Mouse (Mus musculus): ENCODE measurements around the gene Drg1.
"Not testable (repeated sequence)": the region's sequence is repeated elsewhere in the genome, so short reads cannot be mapped to it uniquely, and the experiment has no call there.

The Drg1 gene

DNA sequence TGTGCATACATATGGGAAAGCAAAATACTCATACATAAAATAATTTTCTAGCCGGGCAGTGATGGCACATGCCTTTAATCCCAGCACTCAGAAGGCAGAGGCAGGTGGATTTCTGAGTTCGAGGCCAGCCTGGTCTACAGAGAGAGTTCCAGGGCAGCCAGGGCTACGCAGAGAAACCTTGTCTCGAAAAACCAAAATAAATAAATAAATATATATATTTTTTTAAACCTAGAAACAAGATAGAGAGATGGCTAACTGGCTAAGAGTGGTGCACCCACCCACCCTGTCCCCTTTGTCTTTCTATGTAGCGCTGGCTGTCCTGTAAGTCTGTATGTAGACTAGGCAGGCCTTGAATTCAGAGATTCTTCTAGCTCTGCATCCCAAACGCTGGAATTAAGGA is 93.7 kb downstream of the Drg1 start:
- DNase-seq (ENCODE audit: extremely low read depth, insufficient read length, low spot score) = not testable (repeated sequence)

DNA sequence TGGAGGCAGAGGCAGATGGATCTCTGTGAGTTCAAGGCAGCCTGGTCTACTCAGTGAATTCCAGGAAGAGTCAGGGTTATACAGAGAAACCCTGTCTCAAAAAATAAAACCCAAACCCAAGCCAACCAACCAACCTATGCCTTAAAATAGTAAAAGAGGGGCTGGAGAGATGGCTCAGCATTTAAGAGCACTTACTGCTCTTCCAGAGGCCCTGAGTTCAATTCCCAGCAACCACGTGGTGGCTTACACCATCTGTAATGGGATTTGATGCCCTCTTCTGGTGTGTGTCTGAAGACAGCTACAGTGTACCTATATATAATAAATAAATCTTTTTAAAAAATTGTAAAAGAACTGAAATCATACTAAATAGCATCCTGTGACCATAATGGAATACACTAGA is 94.3 kb downstream of the Drg1 start:
- not testable (repeated sequence) for DNase-seq (ENCODE audit: extremely low read depth, insufficient read length, low spot score)

DNA sequence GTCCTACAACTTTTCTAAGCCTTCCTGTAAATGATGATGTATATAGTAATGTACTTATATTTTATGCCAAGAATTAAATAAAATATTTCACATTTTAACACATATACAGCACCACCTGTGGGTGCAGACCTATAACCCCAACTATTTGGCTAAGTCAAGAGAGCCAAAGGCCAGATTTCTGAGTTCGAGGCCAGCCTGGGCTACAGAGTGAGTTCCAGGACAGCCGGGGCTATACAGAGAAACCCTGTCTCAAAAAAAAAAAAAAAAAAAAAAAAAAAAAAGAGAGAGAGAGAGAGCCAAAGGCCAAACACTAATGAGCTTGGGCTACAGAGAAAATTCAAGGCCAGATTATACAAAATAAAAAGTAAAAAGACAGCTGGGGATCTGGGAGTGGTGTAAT is 97.2 kb downstream of the Drg1 start:
- DNase-seq (ENCODE audit: extremely low read depth, insufficient read length, low spot score) = not testable (repeated sequence)

- DNase-seq (ENCODE audit: extremely low read depth, insufficient read length, low spot score) = not testable (repeated sequence)
These were observed 98.6 kb downstream of the Drg1 start for GRCm38 (mm10) chr11:3167571-3168001.

DNA sequence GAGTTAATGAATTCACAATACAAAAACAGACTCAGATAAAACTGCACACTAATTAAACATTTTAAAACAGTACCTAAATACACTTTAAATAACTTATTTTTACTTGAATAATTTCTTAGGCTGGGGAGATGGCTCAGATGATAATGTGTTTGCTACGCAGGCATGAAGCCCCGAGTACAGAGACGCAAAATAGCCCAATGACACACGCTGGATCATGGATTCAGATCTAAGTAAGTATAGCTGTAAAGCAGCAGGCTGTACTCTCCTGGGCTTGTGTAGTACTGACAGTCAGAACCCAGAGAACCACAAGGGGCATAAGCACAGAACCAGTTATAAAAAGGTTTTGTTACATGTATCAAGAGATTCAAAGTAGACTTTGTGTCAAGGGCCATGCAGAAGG is 99.1 kb downstream of the Drg1 start:
- DNase-seq (ENCODE audit: extremely low read depth, insufficient read length, low spot score) = not testable (repeated sequence)

GRCm38 (mm10) chr11:3166321-3166720 is 99.9 kb downstream of the Drg1 start:
- not testable (repeated sequence) for DNase-seq (ENCODE audit: extremely low read depth, insufficient read length, low spot score)

DNA sequence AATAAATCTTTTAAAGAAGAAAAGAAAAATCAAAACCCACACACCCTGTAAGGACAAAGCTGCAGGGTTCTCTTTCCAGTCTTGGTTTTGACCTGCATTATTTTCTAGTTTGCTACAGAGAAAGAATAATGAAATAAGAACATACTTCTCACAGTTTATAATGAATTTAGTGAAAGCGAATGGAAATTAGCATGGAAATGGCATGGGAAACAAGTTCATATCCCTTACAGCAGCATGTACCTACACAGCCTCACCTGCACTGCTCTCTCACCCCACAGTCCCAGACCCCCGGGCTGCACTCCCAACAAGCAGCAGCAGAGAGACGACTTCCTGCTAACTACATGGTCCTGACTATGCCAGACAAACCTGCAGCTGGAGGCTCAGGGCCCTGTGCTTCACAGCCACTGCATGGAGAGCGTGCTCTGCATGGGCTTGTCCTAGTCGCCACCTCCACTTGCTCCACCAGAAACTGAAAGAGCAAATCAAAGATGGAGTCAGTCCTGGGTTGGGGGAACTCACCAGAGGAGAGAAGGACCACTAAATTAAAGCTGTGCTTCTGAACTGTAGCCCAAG is 100.9 kb downstream of the Drg1 start:
- peak; percentile 68 for DNase-seq (ENCODE audit: extremely low read depth, insufficient read length, low spot score)

- not testable (repeated sequence) for DNase-seq (ENCODE audit: extremely low read depth, insufficient read length, low spot score)
These were observed 102.6 kb downstream of the Drg1 start for GRCm38 (mm10) chr11:3163661-3164060.

- not testable (repeated sequence) for DNase-seq (ENCODE audit: extremely low read depth, insufficient read length, low spot score)
These were observed 103.1 kb downstream of the Drg1 start for GRCm38 (mm10) chr11:3163122-3163521.

- DNase-seq (ENCODE audit: extremely low read depth, insufficient read length, low spot score) = not testable (repeated sequence)
These were observed 103.8 kb downstream of the Drg1 start for GRCm38 (mm10) chr11:3162236-3162897.

DNA sequence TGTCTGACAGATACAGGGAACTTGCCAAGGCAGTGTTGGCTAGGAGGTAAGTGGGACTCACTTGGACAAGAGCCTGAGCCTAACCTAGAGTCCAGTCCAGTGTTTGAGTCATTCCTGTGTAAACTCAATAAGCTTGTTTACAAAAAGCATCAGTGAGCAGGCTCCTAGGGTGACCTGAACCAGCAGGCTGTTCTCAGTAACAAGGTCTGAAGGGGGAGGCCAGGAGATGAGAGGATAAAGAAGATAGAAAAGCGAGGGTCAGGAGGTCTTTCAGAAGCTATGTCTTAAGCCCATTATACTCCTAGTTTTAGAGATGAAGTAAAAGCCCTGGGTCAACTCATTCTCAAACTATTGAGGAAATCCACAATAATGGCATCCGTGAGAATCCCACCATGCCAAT is 104.8 kb downstream of the Drg1 start:
- DNase-seq (ENCODE audit: extremely low read depth, insufficient read length, low spot score) = peak; percentile 33

- DNase-seq (ENCODE audit: extremely low read depth, insufficient read length, low spot score) = not testable (repeated sequence)
These were observed 107.4 kb downstream of the Drg1 start for GRCm38 (mm10) chr11:3158800-3159199.

DNA sequence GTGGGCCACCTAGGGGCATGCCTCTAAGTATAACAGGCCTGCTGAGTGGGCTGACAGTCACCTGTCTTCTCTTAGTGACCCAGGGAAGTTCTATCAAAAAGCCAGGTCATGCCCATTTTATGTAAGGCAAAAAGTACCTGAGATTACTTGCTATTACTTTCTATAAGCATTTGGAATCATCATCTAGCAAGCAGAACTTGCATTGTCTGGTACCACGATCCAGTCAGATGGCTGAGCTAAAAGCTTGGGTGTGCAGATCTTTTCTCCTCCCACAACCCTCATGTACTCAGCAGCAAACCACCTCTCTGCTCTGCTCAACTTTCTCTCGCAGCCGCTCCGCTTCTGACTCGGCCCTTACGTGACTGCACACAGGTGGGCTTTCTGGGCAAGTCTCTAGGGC is 108.2 kb downstream of the Drg1 start:
- DNase-seq (ENCODE audit: extremely low read depth, insufficient read length, low spot score) = peak; percentile 62

DNA sequence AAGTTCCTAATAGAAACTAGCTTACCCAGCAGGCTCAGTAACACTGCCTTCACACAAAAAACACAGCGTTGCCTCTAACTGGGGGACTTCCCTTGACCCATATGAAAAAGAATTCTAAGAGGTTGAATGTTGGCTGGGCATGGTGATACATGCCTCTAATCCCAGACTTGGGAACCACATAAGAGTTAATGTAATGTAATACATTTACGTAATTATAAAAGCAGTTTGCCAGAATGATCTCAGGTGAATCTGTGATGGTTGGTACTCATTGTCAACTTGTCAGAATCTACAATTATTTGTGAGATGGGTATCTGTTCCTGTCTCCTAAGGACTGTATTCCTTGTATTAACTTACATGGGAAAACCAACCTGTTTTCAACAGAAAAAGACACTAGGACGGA is 109.2 kb downstream of the Drg1 start:
- DNase-seq (ENCODE audit: extremely low read depth, insufficient read length, low spot score) = not testable (repeated sequence)

- peak; percentile 65 for DNase-seq (ENCODE audit: extremely low read depth, insufficient read length, low spot score)
These were observed 112.4 kb downstream of the Drg1 start for GRCm38 (mm10) chr11:3153666-3154397.

- peak; percentile 36 for DNase-seq (ENCODE audit: extremely low read depth, insufficient read length, low spot score)
These were observed 114.9 kb downstream of the Drg1 start for GRCm38 (mm10) chr11:3151358-3151757.

DNA sequence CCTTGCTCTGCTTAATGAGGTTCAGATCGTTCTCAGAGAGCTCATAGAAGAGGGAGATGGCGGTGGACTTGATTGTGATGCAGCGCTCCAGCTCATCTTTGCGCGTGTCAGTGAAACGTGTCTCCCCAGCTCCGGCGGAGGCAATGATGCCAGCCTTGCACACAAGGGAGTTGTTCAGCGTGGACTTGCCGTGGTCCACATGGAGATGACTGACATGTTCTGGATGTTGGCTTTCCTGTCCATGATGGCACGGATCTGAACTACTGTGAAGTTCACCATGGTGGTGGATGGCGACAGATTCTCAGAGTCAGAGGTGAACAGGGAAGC is 115.6 kb downstream of the Drg1 start:
- DNase-seq (ENCODE audit: extremely low read depth, insufficient read length, low spot score) = not testable (repeated sequence)

DNA sequence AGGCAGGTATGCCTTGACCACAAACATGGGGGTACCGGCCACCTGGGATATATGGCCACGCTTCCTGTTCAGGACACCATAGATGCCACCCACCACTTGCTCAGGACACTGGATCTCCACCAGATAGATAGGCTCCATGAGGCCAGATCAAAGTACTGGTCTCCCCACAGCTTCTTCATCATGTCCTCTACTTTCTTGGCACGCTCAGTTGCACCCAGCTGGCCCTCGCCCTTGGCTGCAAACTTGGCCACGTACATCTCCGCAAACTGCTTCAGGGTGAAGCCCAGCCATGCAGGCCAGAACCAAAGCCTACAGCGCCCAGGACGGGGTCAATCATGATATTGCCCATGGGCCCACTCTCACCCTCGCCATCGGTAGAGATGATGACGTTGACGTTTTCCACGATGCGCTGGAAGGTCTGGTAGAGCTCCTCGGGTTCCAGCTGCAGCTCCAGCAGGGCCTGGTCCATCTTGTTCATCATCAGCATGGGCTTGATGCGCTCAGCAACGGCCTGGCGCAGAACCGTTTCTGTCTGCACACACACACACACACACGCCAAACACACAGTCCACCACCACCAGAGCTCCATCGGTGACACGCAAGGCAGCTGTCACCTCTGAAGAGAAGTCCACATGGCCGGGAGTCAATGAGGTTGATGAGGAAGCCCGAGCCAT is 116.1 kb downstream of the Drg1 start:
- not testable (repeated sequence) for DNase-seq (ENCODE audit: extremely low read depth, insufficient read length, low spot score)

DNA sequence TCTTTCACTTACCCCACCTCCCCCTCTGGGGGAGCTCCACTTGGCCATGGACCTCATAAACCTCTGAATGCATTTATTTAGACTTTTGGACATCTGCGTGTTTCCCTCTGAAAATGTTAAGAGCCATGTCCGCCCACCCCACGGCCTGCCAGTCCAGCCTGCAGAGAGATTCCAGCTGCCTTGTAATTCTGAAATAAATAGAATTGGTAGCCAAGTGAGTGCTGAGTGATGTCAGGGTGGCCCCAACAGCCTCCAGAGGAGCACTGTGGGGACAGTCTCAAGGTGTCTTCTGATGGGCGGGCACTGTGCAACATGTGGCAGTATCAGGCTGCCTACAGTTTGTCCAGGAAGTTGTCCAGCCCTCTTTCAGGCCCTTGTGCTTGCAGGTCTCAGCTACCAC is 116.7 kb downstream of the Drg1 start:
- not testable (repeated sequence) for DNase-seq (ENCODE audit: extremely low read depth, insufficient read length, low spot score)

DNA sequence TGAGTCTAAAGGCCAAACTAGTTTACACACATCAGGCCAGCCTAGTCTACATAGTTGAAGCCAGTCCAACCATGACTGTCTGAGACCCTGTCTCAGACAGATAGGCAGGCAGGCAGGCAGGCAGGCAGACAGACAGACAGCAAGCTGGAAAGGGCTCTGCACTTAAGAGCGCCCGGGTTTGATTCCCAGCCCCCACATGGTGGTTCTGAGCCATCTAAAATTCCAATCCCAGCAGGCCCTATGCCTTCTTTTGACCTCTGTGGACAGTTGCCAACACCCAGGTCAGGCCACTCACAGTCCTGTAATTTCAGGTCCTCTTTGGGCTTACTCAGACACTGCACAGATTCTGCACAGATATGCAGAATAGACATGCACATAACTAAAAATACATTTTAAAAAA is 119.4 kb downstream of the Drg1 start:
- not testable (repeated sequence) for DNase-seq (ENCODE audit: extremely low read depth, insufficient read length, low spot score)

Measured in 3134 (cell line).